Mouse (Mus musculus): ENCODE data around the gene Ucma. TPM values are rescaled to one million over a fixed set of nuclear protein-coding genes. Genes with fewer than 3 reads are reported as not detected.

The Ucma gene
- polyA plus RNA-seq, 1 experiment = not detected

DNA sequence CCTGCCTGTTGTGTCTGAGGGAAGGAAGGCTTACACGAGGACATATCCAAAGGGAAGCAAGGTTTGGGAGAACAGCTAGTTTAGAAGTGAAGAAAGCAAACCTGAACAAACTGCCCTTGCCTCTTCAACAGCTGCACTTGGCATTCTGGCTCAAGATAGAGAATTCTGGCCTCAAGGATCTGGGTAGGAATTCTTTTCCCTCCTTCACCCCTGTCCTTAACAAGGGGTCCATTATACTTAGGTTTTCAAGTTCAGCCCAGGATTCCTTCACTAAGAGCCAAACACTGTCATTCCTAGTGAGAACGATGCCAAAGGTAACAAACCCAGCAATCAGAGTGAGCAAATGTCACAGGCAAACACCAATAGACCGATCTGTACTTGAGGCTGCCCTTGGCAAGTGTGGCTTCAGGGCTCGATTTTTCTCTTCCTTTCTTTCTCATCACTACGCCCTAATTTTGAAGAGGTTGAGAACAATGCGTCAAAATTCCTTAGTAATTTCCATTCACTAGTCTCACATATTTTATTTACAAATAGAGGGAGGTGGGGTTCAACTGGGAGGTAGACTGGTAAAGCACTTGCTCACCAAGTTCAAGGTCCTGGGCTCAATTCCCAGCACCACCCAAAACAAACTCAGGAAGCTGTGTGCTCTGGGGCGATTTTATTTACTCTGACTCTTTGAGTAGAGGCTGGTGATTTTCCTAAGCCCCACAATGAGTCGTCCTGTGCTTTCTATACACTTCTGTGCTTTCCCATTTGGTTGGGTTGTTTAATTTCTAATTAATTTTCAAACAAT is 11.7 kb downstream of the Ucma start:
- H3K27ac ChIP-seq (ENCODE audit: control insufficient read depth, insufficient read depth, low read depth, low read length) = no peak overlapping the region
- TF ChIP-seq POLR2A (IDR thresholded peaks at IDR 0.05; ENCODE audit: control insufficient read depth, low read depth, low read length) = no peak
- no peak for TF ChIP-seq CTCF (IDR thresholded peaks at IDR 0.05; ENCODE audit: control insufficient read depth, insufficient read depth, insufficient replicate concordance, low read depth, low read length)
- no peaks in the 10 kb centered on the region for H3K36me3 ChIP-seq (ENCODE audit: control insufficient read depth, insufficient read depth, low read length)
- H3K4me3 ChIP-seq (ENCODE audit: control insufficient read depth, low read depth, low read length) = no peak overlapping the region
- H3K27me3 ChIP-seq (ENCODE audit: control insufficient read depth, insufficient read depth, low read length) = no peaks in the 10 kb centered on the region
- no peaks in the 10 kb centered on the region for H3K4me1 ChIP-seq (ENCODE audit: control insufficient read depth, insufficient read depth, low read length)

DNA sequence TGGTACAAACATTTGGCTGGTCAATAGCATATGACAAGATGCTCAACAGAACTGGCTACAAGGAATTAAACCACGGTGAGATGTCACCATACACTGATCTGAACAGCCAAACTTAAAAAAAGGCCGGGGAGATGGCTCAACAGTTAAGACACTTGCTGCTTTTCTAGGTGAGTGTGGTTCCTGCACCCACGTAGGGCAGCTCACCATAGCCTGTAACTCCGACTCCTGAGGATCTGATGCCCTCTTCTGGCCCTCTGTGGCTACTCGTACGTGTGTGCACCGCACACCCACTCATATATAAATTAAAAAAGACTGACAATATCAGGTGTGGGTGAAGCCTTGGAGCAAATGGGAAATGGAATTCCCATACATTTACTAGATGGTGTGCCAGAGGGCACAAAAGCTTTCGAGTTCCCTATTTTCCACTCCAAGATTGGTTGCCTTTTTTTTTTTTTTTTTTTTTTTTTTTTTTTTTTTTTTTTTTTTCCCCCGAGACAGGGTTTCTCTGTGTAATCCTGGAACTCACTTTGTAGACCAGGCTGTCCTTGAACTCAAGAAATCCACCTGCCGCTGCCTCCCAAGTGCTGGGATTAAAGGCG is 13.0 kb downstream of the Ucma start:
- no peak overlapping the region for H3K4me3 ChIP-seq (ENCODE audit: control insufficient read depth, low read depth, low read length)
- H3K27ac ChIP-seq (ENCODE audit: control insufficient read depth, insufficient read depth, low read depth, low read length) = no peak overlapping the region
- no peaks in the 10 kb centered on the region for H3K27me3 ChIP-seq (ENCODE audit: control insufficient read depth, insufficient read depth, low read length)
- H3K36me3 ChIP-seq (ENCODE audit: control insufficient read depth, insufficient read depth, low read length) = no peaks in the 10 kb centered on the region
- TF ChIP-seq CTCF (IDR thresholded peaks at IDR 0.05; ENCODE audit: control insufficient read depth, insufficient read depth, insufficient replicate concordance, low read depth, low read length) (peak; percentile 22; the same call in 1 of the 2 replicates), POLR2A (IDR thresholded peaks at IDR 0.05; ENCODE audit: control insufficient read depth, low read depth, low read length) (no peak)
- H3K4me1 ChIP-seq (ENCODE audit: control insufficient read depth, insufficient read depth, low read length) = no peaks in the 10 kb centered on the region

DNA sequence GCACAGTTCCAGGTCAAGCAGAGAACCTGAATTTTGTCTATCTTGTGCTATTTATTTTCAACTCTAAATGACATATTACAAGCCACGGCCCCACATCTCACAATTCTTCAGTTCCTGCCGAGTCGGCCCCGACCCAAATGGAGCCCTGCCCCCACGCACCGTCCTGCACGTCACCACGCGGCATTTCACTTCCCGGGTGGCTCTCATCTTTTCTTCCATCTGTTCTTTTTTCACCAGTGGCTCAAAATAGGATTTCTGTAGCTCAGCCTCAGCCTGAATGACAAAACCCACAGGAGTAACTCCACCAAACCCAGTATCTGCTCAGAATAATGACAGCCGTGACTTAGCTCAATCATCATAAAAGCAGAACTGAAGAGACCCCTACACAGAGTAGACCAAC is 17.7 kb downstream of the Ucma start:
- Histone ChIP-seq H3K36me3 (ENCODE audit: control insufficient read depth, insufficient read depth, low read length) (no peaks in the 10 kb centered on the region; the same call in 1 of the 2 replicates), H3K4me1 (ENCODE audit: control insufficient read depth, insufficient read depth, low read length) (no peaks in the 10 kb centered on the region), H3K27me3 (ENCODE audit: control insufficient read depth, insufficient read depth, low read length) (no peaks in the 10 kb centered on the region), H3K27ac (ENCODE audit: control insufficient read depth, insufficient read depth, low read depth, low read length) (no peak overlapping the region), H3K4me3 (ENCODE audit: control insufficient read depth, low read depth, low read length) (no peak overlapping the region)
- TF ChIP-seq POLR2A (IDR thresholded peaks at IDR 0.05; ENCODE audit: control insufficient read depth, low read depth, low read length) = no peak
- TF ChIP-seq CTCF (IDR thresholded peaks at IDR 0.05; ENCODE audit: control insufficient read depth, insufficient read depth, insufficient replicate concordance, low read depth, low read length) = no peak

DNA sequence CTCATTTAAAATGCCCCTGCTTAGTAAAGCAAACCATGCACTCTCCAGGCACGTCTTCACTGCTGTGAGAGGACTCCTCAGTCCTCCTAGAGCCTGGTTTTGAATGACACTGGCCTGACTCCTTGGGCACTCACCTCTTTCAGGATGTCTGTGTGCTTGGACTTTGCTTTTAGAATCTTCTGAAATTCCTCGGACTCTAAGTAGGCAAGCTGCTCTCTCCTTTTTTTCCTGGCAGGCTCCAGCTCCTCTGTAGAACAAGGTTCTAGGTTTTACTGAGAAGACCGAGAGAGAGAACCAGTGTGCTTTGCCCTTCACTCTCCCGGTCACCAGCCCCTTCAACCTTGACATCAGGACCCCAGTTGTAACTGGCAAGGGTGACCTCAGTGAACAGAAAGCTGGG is 18.5 kb downstream of the Ucma start:
- no peaks in the 10 kb centered on the region for H3K4me1 ChIP-seq (ENCODE audit: control insufficient read depth, insufficient read depth, low read length)
- no peak overlapping the region for H3K27ac ChIP-seq (ENCODE audit: control insufficient read depth, insufficient read depth, low read depth, low read length)
- TF ChIP-seq POLR2A (IDR thresholded peaks at IDR 0.05; ENCODE audit: control insufficient read depth, low read depth, low read length) (no peak), CTCF (IDR thresholded peaks at IDR 0.05; ENCODE audit: control insufficient read depth, insufficient read depth, insufficient replicate concordance, low read depth, low read length) (no peak)
- no peaks in the 10 kb centered on the region; the same call in 1 of the 2 replicates for H3K36me3 ChIP-seq (ENCODE audit: control insufficient read depth, insufficient read depth, low read length)
- no peaks in the 10 kb centered on the region for H3K27me3 ChIP-seq (ENCODE audit: control insufficient read depth, insufficient read depth, low read length)
- H3K4me3 ChIP-seq (ENCODE audit: control insufficient read depth, low read depth, low read length) = no peak overlapping the region

DNA sequence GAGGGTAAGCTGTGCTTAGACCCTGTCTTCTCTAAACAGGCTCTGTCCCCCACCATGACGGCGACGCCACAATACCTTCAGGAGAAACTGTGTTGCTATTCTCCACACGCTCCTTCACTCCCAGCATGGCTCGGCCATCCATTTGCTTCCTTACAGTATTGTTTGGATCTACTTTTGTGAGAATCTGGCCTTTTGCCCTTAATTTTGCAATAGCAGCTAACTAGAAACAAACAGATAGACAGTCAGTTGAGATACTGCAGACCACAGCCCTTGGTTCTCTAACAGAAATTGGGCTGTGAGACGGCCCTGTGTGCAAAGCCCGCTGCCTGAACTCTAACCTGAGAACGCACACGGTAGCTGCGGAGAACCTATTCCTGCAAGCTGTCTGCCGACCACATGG is 19.7 kb downstream of the Ucma start:
- Histone ChIP-seq H3K4me3 (ENCODE audit: control insufficient read depth, low read depth, low read length) (no peak overlapping the region), H3K27me3 (ENCODE audit: control insufficient read depth, insufficient read depth, low read length) (no peaks in the 10 kb centered on the region), H3K4me1 (ENCODE audit: control insufficient read depth, insufficient read depth, low read length) (no peaks in the 10 kb centered on the region), H3K27ac (ENCODE audit: control insufficient read depth, insufficient read depth, low read depth, low read length) (no peak overlapping the region), H3K36me3 (ENCODE audit: control insufficient read depth, insufficient read depth, low read length) (no peaks in the 10 kb centered on the region; the same call in 1 of the 2 replicates)
- TF ChIP-seq CTCF (IDR thresholded peaks at IDR 0.05; ENCODE audit: control insufficient read depth, insufficient read depth, insufficient replicate concordance, low read depth, low read length) (no peak), POLR2A (IDR thresholded peaks at IDR 0.05; ENCODE audit: control insufficient read depth, low read depth, low read length) (no peak)

DNA sequence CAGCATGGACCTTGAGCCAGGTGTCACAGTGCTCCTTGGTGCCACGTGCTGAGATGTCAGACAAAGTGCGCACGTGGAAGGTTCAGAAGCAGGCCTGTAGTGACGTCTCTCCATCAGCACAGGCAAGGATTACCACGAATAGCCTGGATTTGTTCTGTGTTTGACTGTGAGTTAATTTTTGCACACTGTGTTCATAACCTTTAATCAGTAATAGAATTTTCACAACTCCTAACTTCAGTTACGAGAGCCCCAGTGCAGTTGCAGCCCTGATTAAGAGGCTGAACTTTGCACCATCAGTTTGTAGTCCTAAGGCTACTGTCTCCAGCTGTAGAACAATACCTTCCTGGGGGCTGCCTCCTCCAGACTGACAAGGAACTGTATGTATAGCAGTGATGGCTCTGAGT is 20.5 kb downstream of the Ucma start:
- no peak overlapping the region for H3K4me3 ChIP-seq (ENCODE audit: control insufficient read depth, low read depth, low read length)
- H3K36me3 ChIP-seq (ENCODE audit: control insufficient read depth, insufficient read depth, low read length) = no peaks in the 10 kb centered on the region; the same call in 1 of the 2 replicates
- TF ChIP-seq CTCF (IDR thresholded peaks at IDR 0.05; ENCODE audit: control insufficient read depth, insufficient read depth, insufficient replicate concordance, low read depth, low read length) = no peak
- no peak for TF ChIP-seq POLR2A (IDR thresholded peaks at IDR 0.05; ENCODE audit: control insufficient read depth, low read depth, low read length)
- H3K4me1 ChIP-seq (ENCODE audit: control insufficient read depth, insufficient read depth, low read length) = no peaks in the 10 kb centered on the region
- H3K27me3 ChIP-seq (ENCODE audit: control insufficient read depth, insufficient read depth, low read length) = no peaks in the 10 kb centered on the region
- no peak overlapping the region for H3K27ac ChIP-seq (ENCODE audit: control insufficient read depth, insufficient read depth, low read depth, low read length)

DNA sequence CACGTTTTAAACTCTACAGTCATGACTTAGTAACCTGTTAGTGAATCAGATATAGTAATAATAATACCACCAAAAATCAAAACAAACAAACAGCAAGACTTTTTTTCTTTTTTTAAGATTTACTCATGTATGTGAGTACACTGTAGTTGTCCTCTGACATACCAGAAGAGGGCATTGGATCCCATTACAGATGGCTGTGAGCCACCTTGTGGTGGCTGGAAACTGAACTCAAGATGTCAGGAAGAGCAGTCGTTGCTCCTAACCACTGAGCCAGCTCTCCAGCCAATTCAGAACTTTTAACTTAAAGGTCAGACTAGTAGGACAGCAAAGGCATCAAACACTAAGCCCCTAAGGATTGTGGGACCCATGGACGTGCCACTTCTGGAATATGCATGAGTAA is 23.0 kb downstream of the Ucma start:
- Histone ChIP-seq H3K36me3 (ENCODE audit: control insufficient read depth, insufficient read depth, low read length) (no peaks in the 10 kb centered on the region; the same call in 1 of the 2 replicates), H3K4me1 (ENCODE audit: control insufficient read depth, insufficient read depth, low read length) (peaks cover 3% of the 10 kb centered on the region; the same call in 1 of the 2 replicates), H3K4me3 (ENCODE audit: control insufficient read depth, low read depth, low read length) (no peak overlapping the region), H3K27ac (ENCODE audit: control insufficient read depth, insufficient read depth, low read depth, low read length) (no peak overlapping the region), H3K27me3 (ENCODE audit: control insufficient read depth, insufficient read depth, low read length) (no peaks in the 10 kb centered on the region)
- TF ChIP-seq CTCF (IDR thresholded peaks at IDR 0.05; ENCODE audit: control insufficient read depth, insufficient read depth, insufficient replicate concordance, low read depth, low read length) (no peak), POLR2A (IDR thresholded peaks at IDR 0.05; ENCODE audit: control insufficient read depth, low read depth, low read length) (no peak)
